Mouse (Mus musculus) T-helper 2 cell (primary cell): ENCODE measurements around the gene Tgfbr1.

Experiments used
- in situ Hi-C: fragments of 300-600 bp; cut with MboI, MseI; formaldehyde crosslinking; loops from one replicate; pipeline ENCODE4 v1.15.1; 2025; ENCODE audit warnings: high pct_unique_total_duplicates

Gene Tgfbr1

DNA sequence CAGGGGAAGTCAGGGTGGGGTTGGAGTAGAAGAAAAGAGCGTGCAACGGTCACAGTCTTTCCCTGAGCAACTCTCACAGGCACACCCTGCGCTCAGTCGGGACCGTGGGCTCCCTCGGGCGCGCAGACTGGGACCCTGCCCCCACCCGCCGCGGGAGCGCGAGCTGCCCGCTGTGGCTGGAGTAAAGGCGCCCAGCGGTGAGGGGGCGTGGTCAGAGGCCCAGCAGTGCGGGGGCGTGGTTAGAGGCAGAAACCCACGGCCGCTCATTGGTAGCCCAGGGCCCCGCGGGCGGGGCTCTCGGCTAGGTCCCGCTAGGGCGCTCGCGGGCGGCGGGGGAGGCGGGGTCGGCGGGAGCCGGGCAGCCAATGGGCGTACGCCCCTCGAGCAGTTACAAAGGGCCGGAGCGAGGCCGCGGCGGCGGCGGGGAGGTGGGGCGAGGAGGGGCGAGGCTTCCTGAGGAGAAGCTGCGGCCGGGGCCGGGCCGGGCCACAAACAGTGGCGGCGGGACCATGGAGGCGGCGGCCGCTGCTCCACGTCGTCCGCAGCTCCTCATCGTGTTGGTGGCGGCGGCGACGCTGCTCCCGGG, at the start of gene Tgfbr1:
Gene Tgfbr1, plus strand, starts transcription at position 420 of the 586 bp plus-strand sequence.
- in situ Hi-C loops = no loop called here

GRCm38 (mm10) chr4:47303340-47303998, 49.6 kb upstream of the Tgfbr1 start:
- in situ Hi-C loops = no loop called here

GRCm38 (mm10) chr4:47309886-47310625, 43.0 kb upstream of the Tgfbr1 start:
- in situ Hi-C loops = no loop called here

- in situ Hi-C loops = no loop called here
Measured at GRCm38 (mm10) chr4:47310812-47311211, 42.2 kb upstream of the Tgfbr1 start.

DNA sequence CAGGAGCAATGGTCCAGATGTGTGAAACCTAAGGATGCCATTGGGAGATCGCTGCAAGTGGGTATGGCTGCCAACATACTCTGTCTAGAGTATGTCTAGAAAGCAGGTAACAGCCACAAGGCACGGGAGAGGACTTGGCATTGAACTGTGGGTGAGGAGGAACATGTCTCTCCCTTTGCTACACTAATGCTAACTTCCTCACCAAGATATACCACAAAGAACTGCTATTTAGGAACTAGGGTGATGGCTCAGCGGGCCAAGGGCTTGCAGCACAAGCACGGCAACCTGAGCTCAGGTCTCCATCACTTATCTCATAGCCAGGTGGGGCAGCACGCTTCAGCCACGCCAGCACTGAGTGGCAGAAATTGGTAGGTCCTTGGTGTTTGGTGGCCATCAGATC, 41.6 kb upstream of the Tgfbr1 start:
- in situ Hi-C loops = no loop called here

DNA sequence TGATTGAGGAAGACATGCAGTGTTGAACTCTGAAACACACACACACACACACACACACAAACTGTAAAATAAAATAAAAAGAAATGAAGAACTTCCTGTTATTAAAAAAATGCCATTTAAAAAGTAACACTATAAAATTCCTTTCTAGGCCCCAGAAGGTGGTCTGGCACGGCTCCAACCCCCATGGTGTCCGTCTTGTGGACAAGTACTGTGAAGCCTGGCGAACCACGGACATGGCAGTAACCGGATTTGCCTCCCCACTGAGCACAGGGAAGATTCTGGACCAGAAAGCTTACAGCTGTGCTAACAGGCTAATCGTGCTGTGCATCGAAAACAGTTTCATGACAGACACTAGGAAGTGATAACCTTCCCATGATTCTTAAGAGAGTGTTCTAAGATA, 41.1 kb upstream of the Tgfbr1 start:
- in situ Hi-C loops = no loop called here

DNA sequence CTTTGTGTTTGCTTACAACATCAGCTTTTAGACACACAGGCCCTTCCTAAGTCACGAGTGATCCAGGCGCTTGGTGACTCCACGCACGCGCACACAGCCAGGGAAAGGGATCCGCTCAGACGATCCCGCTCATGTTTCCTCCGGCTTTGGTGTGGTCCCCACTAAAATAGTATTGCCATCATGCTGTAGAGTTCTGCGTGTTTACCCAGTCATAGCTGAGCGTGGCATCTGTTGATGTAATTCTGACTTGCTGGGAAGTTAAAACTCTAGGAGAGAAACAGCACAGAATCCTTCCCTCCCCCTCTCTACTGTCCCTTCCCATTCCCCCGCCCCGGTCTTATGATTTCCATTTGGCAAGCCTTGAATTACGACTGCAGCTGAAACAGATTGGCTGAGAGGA, 40.3 kb upstream of the Tgfbr1 start:
- in situ Hi-C loops = no loop called here

DNA sequence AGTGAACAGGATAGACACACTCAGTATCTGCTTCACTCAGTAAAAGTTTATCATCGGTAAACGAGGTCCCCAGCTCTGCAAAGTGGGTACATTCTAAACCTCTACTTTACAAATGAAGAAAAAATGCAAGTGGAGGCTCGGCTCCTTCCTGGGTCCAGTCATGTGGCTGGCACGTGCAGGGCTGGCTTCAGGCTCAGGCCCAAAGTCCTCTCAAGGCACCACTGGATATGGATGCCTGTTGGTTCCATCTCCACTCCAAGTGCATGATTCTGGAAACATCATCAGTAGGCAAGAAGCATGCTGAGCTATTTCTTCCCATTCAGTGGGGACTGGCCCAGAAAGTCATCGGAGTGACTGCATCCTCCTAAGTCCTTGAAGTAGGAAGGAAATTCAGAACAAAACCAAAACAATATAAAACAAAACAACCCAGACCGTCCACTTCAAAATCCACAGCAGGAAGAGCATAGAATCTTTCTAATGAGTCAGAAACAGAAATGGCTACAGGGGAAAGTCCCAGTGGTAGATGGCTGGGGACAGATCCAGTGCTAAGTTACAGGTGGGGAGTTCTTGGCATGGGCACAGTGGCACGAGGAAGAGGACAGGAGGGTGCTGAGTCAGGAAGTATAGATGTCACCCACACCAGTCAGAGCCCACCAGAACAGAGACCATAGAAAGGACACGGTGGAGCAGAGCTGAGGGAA, 39.2 kb upstream of the Tgfbr1 start:
- in situ Hi-C loops = no loop called here

GRCm38 (mm10) chr4:47315458-47315857, 37.6 kb upstream of the Tgfbr1 start:
- in situ Hi-C loops = no loop called here

DNA sequence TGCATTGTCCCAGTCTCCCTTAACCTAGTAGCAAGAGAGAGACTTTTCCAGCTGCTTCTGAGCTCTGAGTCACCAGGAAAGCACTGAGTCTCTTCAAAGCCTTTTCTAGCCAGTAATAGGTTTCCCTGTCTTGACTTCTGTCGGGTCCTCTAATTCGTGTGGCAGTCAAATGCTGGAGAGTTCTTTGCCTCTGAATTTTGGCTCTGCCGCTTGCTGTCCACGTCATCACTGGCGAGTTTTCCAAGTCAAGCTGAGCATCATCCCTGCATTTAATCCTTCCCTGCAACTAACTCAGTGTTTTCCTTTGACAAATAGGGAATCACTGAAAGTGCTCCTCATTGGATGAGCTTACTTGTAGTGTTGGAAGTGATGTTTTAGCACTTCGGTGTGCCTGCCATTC, 36.6 kb upstream of the Tgfbr1 start:
- in situ Hi-C loops = no loop called here

DNA sequence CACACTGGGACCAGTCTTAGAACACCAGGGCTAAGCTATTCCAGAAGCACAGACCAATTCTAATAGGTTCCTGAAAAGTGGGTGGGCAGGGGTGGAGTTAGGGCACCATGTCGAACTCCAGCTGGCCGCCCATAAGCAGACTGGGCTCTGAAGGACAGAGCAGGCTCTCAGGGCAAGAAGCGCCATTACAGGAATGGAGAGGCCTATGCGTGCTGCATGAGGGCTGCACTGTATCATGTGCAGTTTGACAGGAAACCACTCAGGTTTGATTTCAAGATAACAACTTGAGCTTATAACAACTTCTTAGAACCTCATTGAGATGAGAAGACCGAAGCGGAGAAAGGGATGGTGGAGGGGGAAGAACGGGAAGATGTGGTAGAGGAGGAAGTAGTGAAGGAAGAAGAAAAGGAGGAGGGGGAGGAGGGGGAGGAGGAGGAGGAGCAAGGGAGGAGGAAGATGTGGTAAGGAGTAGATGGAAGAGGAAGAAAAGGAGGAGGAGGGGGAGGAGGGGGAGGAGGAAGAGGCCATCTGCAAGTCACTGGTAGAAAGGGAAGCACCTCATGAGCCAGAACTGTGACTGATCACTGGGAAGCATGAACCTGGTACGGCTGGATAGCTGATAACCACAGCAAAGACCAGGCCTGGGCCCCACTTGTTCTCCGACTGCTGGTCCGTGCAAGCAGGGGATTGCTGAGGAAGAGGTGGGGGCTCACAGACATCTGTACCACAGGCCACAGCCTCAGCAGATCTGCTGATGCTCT, 33.3 kb upstream of the Tgfbr1 start:
- in situ Hi-C loops = no loop called here

DNA sequence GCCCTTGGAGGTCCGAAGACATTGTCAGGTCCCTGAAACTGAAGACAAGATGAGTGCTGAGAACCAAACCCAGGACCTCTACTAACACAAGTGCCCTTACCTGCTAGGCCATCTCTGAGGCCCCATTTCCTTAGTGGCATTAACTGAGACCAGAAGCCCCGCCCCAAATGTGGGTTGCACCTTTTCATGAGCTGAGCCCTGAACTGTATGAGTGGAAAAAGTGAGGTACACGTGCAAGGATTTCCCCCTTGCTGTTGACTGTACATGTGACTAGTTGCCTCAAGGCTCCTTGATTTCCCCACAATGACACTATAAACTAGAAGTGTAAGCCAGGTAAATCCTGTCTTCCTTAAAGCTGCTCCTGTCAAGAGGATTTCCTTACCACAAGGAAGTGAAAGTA, 30.7 kb upstream of the Tgfbr1 start:
- in situ Hi-C loops = no loop called here

DNA sequence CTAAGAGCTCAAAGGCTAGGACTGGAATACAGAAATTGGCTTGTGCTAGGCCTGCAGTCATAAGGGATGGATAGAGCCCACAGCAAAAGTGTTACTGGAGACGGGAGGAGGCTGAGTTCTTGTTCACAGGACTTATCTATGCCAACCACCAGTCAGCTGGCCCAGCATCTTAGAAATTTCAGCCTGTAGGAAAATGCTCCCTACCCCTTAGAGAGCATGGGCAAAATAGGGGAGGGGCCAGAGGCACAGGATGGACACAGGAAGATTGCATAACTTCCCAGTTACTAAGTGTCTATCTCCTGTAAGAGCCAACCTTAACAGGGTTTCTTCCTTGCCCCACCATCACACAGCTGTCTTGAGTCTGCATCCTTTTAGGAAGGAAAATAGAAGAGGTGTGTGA, 28.8 kb upstream of the Tgfbr1 start:
- in situ Hi-C loops = no loop called here

- in situ Hi-C loops = no loop called here
Measured at GRCm38 (mm10) chr4:47327782-47328181, 25.2 kb upstream of the Tgfbr1 start.

GRCm38 (mm10) chr4:47329285-47329684, 23.7 kb upstream of the Tgfbr1 start:
- in situ Hi-C loops = no loop called here

GRCm38 (mm10) chr4:47330378-47331052, 22.5 kb upstream of the Tgfbr1 start:
- in situ Hi-C loops = no loop called here

GRCm38 (mm10) chr4:47332812-47333343, 20.1 kb upstream of the Tgfbr1 start:
- in situ Hi-C loops = no loop called here

- in situ Hi-C loops = no loop called here
Measured at GRCm38 (mm10) chr4:47333541-47333940, 19.5 kb upstream of the Tgfbr1 start.

GRCm38 (mm10) chr4:47336941-47337600, 16.0 kb upstream of the Tgfbr1 start:
- in situ Hi-C loops = no loop called here

DNA sequence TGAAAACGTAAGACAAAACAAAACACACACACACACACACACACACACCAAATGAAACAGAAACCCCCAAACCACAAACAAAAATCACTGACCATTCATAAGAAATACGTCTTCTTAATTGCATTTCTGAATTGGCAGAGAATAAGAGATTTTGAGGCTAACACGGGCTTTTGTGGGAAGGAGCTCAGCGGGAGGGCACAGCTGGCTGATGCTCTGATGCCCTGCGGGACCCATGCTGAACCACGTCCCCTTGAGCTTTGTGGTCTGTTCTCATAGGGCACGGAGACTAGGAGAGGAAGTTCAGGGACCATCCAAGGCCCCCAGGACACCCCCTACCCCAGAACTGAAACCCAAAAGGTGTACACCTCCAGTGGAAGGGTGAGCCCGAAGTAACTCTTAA, 10.4 kb upstream of the Tgfbr1 start:
- in situ Hi-C loops = no loop called here
